Mouse (Mus musculus) stomach, postnatal 0 days (tissue): Measurements from ENCODE around the gene Nkx2-3.

Experiments
- CTCF ChIP-seq: IDR thresholded peaks from 2 replicates; pipeline ENCODE4 v1.5.1; 2016; ENCODE audit warnings: antibody characterized with exemption, low read depth, mild to moderate bottlenecking, moderate library complexity
- EP300 ChIP-seq: optimal IDR thresholded peaks from 2 replicates; pipeline ENCODE3; 2016; ENCODE audit warnings: antibody characterized with exemption

DNA sequence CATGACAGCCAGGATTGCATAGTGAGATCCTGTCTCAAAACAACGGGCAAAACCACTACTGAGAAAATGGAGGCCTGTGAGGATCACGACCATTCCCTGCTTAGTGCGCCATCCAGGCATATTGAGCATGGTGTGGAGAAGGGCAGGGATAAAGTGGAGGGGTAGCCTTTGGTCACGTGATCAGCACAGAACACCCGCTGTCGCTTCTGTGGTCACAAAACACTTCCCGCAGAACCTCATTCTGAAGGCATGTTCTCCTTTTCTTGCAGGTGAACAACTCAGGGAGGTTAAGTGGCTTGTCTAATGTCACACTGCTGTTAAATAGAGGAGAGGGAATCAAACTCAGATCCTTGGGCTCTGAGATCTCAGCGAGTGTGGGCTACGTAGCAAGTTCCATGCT is 33.4 kb downstream of the Nkx2-3 start:
- TF ChIP-seq CTCF (no peak), EP300 (no peak)
